ENCODE assay signal across 8 mouse cellular contexts in the genomic region with DNA sequence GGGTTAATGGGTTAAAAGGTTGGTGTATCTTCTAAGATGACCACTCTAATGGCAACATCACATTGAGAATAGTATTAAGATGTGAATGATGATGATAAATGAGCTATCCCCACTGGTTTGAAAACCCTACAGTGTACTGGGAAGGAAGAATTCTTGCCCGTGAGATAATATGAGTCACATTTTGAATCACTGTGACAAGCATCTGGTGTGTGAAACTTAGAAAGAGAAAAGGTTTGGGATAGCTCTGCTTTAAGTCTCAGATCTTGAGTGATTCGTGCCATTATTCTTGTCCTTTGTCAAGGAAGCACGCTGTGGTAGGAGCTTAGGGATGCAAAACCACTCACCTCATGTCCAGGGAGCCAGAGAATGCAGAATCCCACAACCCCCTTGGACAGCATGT.
"Had no signal": no experiment of that assay in that cellular context is flagged by ENCODE, and none has a peak within 500 bp of the region (broad histone marks: within the 10 kb centered on the region; RNA-seq: fewer than 3 reads in every experiment).

No protein-coding gene starts in this region.

- DNase-seq: kidney, adult 11 months; kidney, adult 8-10 months; kidney, postnatal 14 days; lung, adult 18-20 months; lung, postnatal 10 days; lung, postnatal 36 days; right cerebral cortex, postnatal 14 days; spleen, adult 18-20 months had no signal
